In the genomic region with DNA sequence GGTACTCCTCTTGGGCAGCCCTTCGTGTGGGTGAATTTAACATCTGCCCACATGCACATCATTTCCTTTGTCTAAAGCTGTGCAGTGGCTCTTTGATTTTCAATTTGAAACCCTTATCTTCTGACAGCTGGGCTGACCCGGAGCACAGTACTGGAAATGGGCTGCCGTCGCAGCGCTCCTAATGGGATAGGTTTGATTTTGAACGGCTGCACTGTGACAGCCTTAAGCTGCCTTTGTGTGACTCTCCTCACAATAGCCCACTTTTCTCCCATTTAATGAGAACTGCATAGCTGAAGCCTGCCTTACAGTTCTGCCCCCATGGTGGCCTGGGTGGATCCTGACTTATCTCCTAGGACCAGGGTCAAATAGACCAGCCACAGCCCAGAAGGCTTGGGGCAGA, we compare ENCODE assay signal across 17 mouse cellular contexts. TPM values are rescaled to one million over a fixed set of nuclear protein-coding genes. Genes with fewer than 3 reads are reported as not detected.
DNase-seq lines count a peak whose midpoint lies in the region; ATAC-seq lines count a peak whose summit lies in the region.
"Had no signal": no experiment of that assay in that cellular context is flagged by ENCODE, and none has a peak within 500 bp of the region (broad histone marks: within the 10 kb centered on the region; RNA-seq: fewer than 3 reads in every experiment).

No protein-coding gene starts in this region.

- no peaks in the 10 kb centered on the region for H3K27me3 ChIP-seq in forebrain, embryonic 12.5 days
- no peaks in the 10 kb centered on the region for H3K27me3 ChIP-seq in forebrain, embryonic 14.5 days (replicated peaks; ENCODE audit: control insufficient read depth, insufficient read depth, low read length)
- H3K27me3 ChIP-seq in hindbrain, embryonic 15.5 days: no peaks in the 10 kb centered on the region
- no peaks in the 10 kb centered on the region for H3K27me3 ChIP-seq in midbrain, embryonic 16.5 days (ENCODE audit: control insufficient read depth, insufficient read depth, low read depth, low read length)
- H3K27me3 ChIP-seq: limb, embryonic 13.5 days had no signal

- no peak overlapping the region for H3K4me3 ChIP-seq in forebrain, embryonic 12.5 days (replicated peaks)
- H3K4me3 ChIP-seq in forebrain, embryonic 14.5 days (ENCODE audit: low read depth, low read length): no peak overlapping the region
- no peak overlapping the region for H3K4me3 ChIP-seq in hindbrain, embryonic 15.5 days
- H3K4me3 ChIP-seq in midbrain, embryonic 16.5 days (ENCODE audit: low read depth, low read length): no peak overlapping the region
- H3K4me3 ChIP-seq: erythroblast, embryonic 14.5 days; gastrocnemius, adult 2 months; heart, adult 2 months; limb, embryonic 13.5 days had no signal

- H3K9ac ChIP-seq in forebrain, embryonic 12.5 days: no peak overlapping the region
- H3K9ac ChIP-seq in forebrain, embryonic 14.5 days (ENCODE audit: low read length): no peak overlapping the region
- H3K9ac ChIP-seq in hindbrain, embryonic 15.5 days: no peak overlapping the region
- H3K9ac ChIP-seq in midbrain, embryonic 16.5 days (ENCODE audit: low read depth, low read length): no peak overlapping the region
- H3K9ac ChIP-seq: limb, embryonic 13.5 days had no signal

- ATAC-seq in forebrain, embryonic 12.5 days (ENCODE audit: low FRiP score): peak; percentile 78
- peak; percentile 65 for ATAC-seq in forebrain, embryonic 14.5 days
- peak; percentile 57 for ATAC-seq in hindbrain, embryonic 15.5 days (ENCODE audit: low FRiP score, low read depth)
- ATAC-seq in midbrain, embryonic 16.5 days: peak; percentile 74
- ATAC-seq in megakaryocyte progenitor cell, adult 5-6 weeks (replicated peaks; ENCODE audit: poor library complexity): no peak
- ATAC-seq: inflammation-experienced regulatory T-cells, adult 6 months had no signal

- peaks cover 16% of the 10 kb centered on the region for H3K36me3 ChIP-seq in forebrain, embryonic 12.5 days (replicated peaks)
- peaks cover 13% of the 10 kb centered on the region for H3K36me3 ChIP-seq in forebrain, embryonic 14.5 days (ENCODE audit: control insufficient read depth, insufficient read depth, low read length)
- peaks cover 7% of the 10 kb centered on the region for H3K36me3 ChIP-seq in hindbrain, embryonic 15.5 days
- H3K36me3 ChIP-seq in midbrain, embryonic 16.5 days (ENCODE audit: control insufficient read depth, insufficient read depth, low read length): peaks cover 7% of the 10 kb centered on the region; the same call in 1 of the 2 replicates
- H3K36me3 ChIP-seq: limb, embryonic 13.5 days had no signal

- 0 out of 2 replicates have a peak overlapping the region, but pooled peaks have one; percentile 42 for H3K27ac ChIP-seq in forebrain, embryonic 12.5 days
- peak overlapping the region; percentile 52 for H3K27ac ChIP-seq in forebrain, embryonic 14.5 days (ENCODE audit: low read depth, low read length)
- peak overlapping the region; percentile 43 for H3K27ac ChIP-seq in hindbrain, embryonic 15.5 days (replicated peaks)
- peak overlapping the region; percentile 48 for H3K27ac ChIP-seq in midbrain, embryonic 16.5 days (ENCODE audit: low read length)
- H3K27ac ChIP-seq: gastrocnemius, adult 2 months; heart, adult 2 months; limb, embryonic 13.5 days had no signal

- H3K4me1 ChIP-seq in forebrain, embryonic 12.5 days: peaks cover 11% of the 10 kb centered on the region; the same call in 1 of the 2 replicates
- no peaks in the 10 kb centered on the region for H3K4me1 ChIP-seq in forebrain, embryonic 14.5 days (ENCODE audit: control insufficient read depth, insufficient read depth, low read length)
- peaks cover 11% of the 10 kb centered on the region; the same call in 1 of the 2 replicates for H3K4me1 ChIP-seq in hindbrain, embryonic 15.5 days (replicated peaks)
- H3K4me1 ChIP-seq in midbrain, embryonic 16.5 days (ENCODE audit: control insufficient read depth, insufficient read depth, low read length): peaks cover 11% of the 10 kb centered on the region; the same call in 1 of the 2 replicates
- H3K4me1 ChIP-seq: limb, embryonic 13.5 days had no signal

- H3K9me3 ChIP-seq in forebrain, embryonic 12.5 days: no peaks in the 10 kb centered on the region
- no peaks in the 10 kb centered on the region for H3K9me3 ChIP-seq in forebrain, embryonic 14.5 days (replicated peaks; ENCODE audit: control insufficient read depth, low read length)
- H3K9me3 ChIP-seq in hindbrain, embryonic 15.5 days: no peaks in the 10 kb centered on the region
- 0 out of 2 replicates have a peak, but pooled peaks cover 3% of the 10 kb centered on the region for H3K9me3 ChIP-seq in midbrain, embryonic 16.5 days (replicated peaks; ENCODE audit: control insufficient read depth, low read length, poor library complexity, severe bottlenecking)

- no peak overlapping the region for H3K4me2 ChIP-seq in forebrain, embryonic 12.5 days
- no peak overlapping the region for H3K4me2 ChIP-seq in forebrain, embryonic 14.5 days (ENCODE audit: low read length)
- H3K4me2 ChIP-seq in hindbrain, embryonic 15.5 days: no peak overlapping the region
- H3K4me2 ChIP-seq in midbrain, embryonic 16.5 days (ENCODE audit: low read length): no peak overlapping the region
- H3K4me2 ChIP-seq: limb, embryonic 13.5 days had no signal

- DNase-seq in forebrain, embryonic 14.5 days (ENCODE audit: low spot score): peak; percentile 29
- DNase-seq in urinary bladder, postnatal 14 days (ENCODE audit: low spot score): no peak
- no peak for DNase-seq in frontal cortex, postnatal 36 days (ENCODE audit: low spot score in 2 of 2)
- DNase-seq: adrenal gland, adult 8-10 months; cerebellum, adult 8-10 months; embryo, embryonic 11 days; gastrocnemius, adult 2 months; heart, adult 2 months; right cerebral cortex, postnatal 25 days had no signal

- 51% methylated on average over 6 of the region's 6 CpGs for WGBS in forebrain, embryonic 12.5 days
- WGBS in forebrain, embryonic 14.5 days: 54% methylated on average over 6 of the region's 6 CpGs
- WGBS in hindbrain, embryonic 15.5 days: 31% methylated on average over 6 of the region's 6 CpGs
- WGBS in midbrain, embryonic 16.5 days: 20% methylated on average over 6 of the region's 6 CpGs

RNA-seq across cellular contexts. Expression of gene Apba2, which starts 31.9 kb away (rescaled TPM):
- polyA plus RNA-seq in forebrain, embryonic 12.5 days (2016; fragmentation: Nextera tagmentation; extraction: Ambion mirVana): 101 and 106 TPM in 2 replicates
- polyA plus RNA-seq in forebrain, embryonic 14.5 days (2014; fragmentation: Nextera tagmentation; extraction: Ambion mirVana): 113 and 159 TPM in 2 replicates
- polyA plus RNA-seq in hindbrain, embryonic 15.5 days (2015; fragmentation: Nextera tagmentation; extraction: Ambion mirVana): 158 and 175 TPM in 2 replicates
- polyA plus RNA-seq in midbrain, embryonic 16.5 days (2015; fragmentation: Nextera tagmentation; extraction: Ambion mirVana): 204 and 208 TPM in 2 replicates
- total RNA-seq in megakaryocyte progenitor cell, adult 5-6 weeks (2015): not detected in 2 replicates
- not detected in 2 replicates for total RNA-seq in megakaryocyte progenitor cell, adult 5-6 weeks (2017)
- total RNA-seq: monocyte, adult 5-6 weeks had no signal
- polyA plus RNA-seq: erythroblast, embryonic 14.5 days; inflammation-experienced regulatory T-cells, adult 6 months had no signal
